Mouse (Mus musculus) testis, postnatal 14 days (tissue): ENCODE measurements around the gene Ythdf2.

Experiments used
- DNase-seq: peaks from one replicate; pipeline ENCODE4 v3.0.0; 2021; ENCODE audit warnings: low spot score

Gene Ythdf2

DNA sequence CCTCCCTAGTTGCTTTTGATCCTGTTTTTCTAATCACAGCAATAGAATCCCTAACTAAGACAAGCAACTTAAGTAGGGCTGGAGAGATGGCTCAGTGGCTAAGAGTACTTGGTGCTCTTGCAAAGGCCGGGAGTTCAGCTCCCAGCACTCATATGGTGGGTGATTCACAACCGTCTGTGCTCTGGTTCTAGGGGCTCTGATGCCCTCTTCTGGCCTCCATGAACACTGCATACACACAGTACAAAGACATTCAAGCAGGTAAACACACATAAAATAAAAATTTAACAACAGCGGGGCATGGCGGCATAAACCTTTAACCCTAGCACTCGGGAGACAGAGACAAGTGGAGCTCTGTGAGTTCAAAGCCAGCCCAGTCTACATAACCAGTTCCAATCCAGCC is 65.9 kb downstream of the Ythdf2 start:
- no peak for DNase-seq

DNA sequence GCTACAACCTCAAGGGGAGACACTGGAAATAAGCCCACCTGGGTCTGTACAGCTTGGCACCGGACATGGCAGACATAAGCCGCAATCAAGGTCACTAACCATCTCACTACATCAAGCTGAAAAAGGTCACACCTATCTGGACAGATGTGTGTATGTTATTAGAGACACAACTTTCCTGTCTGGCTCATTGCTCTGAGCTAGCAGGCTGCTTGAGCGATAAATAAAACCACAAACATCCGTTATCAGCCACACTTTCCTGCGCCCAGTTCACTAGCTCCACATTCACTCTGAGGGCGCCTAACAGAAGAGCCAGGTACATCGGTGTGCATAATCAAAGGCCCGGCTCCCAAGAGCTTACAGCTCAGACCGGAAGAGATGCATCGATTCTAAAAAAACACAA is 67.0 kb downstream of the Ythdf2 start:
- no peak for DNase-seq

DNA sequence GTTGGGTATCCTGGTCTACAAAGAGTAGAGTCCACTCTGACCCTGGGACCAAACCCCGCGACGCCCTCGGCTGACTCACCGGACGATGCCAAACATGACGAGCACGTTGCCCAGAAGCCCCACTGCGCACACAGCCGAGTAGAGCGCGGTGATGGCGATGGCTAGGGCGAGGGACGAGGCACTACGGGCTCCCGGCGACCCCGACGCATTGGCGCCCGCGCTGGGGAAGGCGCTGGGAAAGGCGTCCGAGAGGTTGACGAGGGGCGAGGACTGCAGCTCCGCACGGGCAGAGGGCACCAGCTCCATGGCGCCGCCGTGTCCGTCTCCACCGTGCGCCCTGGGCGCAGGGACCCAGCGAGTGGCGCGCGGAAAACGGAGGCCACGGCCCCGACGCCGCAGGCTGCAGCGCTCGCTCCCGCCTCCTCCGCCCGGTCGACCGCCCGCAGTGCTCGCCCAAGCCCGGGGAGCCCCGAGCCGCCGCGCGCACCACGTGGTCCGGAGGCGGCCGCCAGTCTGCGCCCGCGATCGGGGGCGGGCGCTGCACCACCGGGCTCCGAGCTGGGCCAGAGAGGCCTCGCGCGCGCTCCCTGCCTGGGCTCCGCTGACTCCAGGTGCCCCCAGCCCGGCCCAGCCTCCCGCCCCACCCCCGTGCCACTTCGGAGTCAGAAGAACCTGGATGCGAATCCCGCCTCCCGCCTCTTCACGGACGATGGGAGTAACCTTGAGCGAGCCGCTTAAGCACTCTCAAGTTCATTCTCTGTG is 67.8 kb downstream of the Ythdf2 start, which contains the start of gene Oprd1:
Oprd1 (minus strand) TSS at position 407 of the 762 bp plus-strand sequence.
- no peak for DNase-seq

DNA sequence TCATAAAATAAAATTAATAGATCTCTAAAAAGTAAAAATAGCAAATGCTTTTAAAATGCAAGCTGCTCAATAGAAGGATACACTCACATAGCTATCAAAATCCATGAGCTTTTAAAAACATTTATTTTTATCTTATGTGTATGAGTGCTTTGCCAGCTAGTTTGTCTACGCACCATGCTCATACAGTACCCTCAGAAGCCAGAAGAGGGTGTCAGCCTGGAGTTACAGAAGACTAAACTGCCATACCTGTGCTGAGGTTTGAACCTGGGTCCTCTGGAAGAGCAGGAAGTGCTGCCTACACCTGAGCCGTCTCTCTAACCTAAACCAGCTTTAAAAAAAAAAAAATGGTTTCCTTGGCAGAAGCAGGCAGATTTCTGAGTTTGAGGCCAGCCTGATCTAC is 73.5 kb downstream of the Ythdf2 start:
- no peak for DNase-seq

DNA sequence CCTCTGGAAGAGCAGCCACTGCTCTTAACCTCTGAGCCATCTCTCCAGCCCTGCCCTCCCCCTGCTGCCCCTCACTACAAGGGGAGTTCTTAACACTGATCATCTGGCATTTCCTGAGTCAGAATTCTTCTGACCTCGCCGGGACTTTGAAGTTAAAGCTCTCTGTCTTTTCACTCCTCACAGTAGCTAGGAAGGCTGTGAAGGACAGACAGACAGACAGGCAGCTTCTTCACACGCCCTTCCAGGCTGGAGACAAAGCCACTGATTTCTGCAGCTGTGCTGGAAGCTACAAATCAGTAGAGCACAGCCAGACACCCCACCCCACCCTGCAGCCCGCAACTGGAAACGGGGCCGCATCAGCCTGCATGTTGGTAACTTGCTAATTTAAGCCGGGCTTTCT is 75.1 kb downstream of the Ythdf2 start:
- DNase-seq = no peak
